Mouse (Mus musculus) bone marrow macrophage, adult 2 months (primary cell): ENCODE measurements at regions not wholly inside any gene's neighbourhood (a gene's known extent, or its start where the extent isn't known, plus 50 kb on each side); places are given as distances from the start of the nearest gene placed in this dataset.

ENCODE experiments used
- H3K27ac ChIP-seq: 2 replicates; pipeline ENCODE4 v1.5.1; 2012; ENCODE audit warnings: low read depth, low read length; ENCODE audit not compliant: insufficient read depth
- H3K4me1 ChIP-seq: 2 replicates; pipeline ENCODE4 v1.6.1; 2012; ENCODE audit warnings: low read length; ENCODE audit not compliant: control insufficient read depth, insufficient read depth
- H3K4me3 ChIP-seq: 2 replicates; pipeline ENCODE4 v1.5.1; 2012; ENCODE audit warnings: mild to moderate bottlenecking, low read length, moderate library complexity; ENCODE audit not compliant: insufficient read depth
- CTCF ChIP-seq: IDR thresholded peaks from 2 replicates; pipeline ENCODE4 v1.5.1; 2012; ENCODE audit warnings: low read depth, mild to moderate bottlenecking, low read length, moderate library complexity
- POLR2A ChIP-seq: IDR thresholded peaks from 2 replicates; pipeline ENCODE4 v1.6.1; 2012; ENCODE audit warnings: mild to moderate bottlenecking, low read depth, low read length, borderline replicate concordance

- Histone ChIP-seq H3K4me1 (no peaks in the 10 kb centered on the region), H3K4me3 (no peak overlapping the region), H3K27ac (no peak overlapping the region)
- TF ChIP-seq CTCF: no peak
- no peak for TF ChIP-seq POLR2A
Observed at GRCm38 (mm10) chr15:42329742-42330141, 2195.6 kb downstream of the 9330182O14Rik start.

- H3K4me1 ChIP-seq: no peaks in the 10 kb centered on the region
- TF ChIP-seq CTCF (no peak), POLR2A (no peak)
- no peak overlapping the region for H3K27ac ChIP-seq
- H3K4me3 ChIP-seq: no peak overlapping the region
Observed at GRCm38 (mm10) chr15:42333642-42334041, 2199.5 kb downstream of the 9330182O14Rik start.

- H3K4me1 ChIP-seq: no peaks in the 10 kb centered on the region
- TF ChIP-seq POLR2A: no peak
- no peak for TF ChIP-seq CTCF
- H3K4me3 ChIP-seq: no peak overlapping the region
- H3K27ac ChIP-seq: no peak overlapping the region
Observed at GRCm38 (mm10) chr15:42346131-42346530, 2212.0 kb downstream of the 9330182O14Rik start.

GRCm38 (mm10) chr15:42361871-42362270, 2227.7 kb downstream of the 9330182O14Rik start:
- Histone ChIP-seq H3K27ac (no peak overlapping the region), H3K4me3 (no peak overlapping the region), H3K4me1 (no peaks in the 10 kb centered on the region)
- TF ChIP-seq POLR2A (no peak), CTCF (no peak)

- no peaks in the 10 kb centered on the region for H3K4me1 ChIP-seq
- TF ChIP-seq CTCF (no peak), POLR2A (no peak)
- no peak overlapping the region for H3K4me3 ChIP-seq
- H3K27ac ChIP-seq: no peak overlapping the region
Observed at GRCm38 (mm10) chr15:42364979-42365378, 2230.8 kb downstream of the 9330182O14Rik start.

- H3K27ac ChIP-seq: no peak overlapping the region
- no peak overlapping the region for H3K4me3 ChIP-seq
- H3K4me1 ChIP-seq: no peaks in the 10 kb centered on the region
- TF ChIP-seq POLR2A (no peak), CTCF (no peak)
Observed at GRCm38 (mm10) chr15:42366796-42367195, 2232.6 kb downstream of the 9330182O14Rik start.

GRCm38 (mm10) chr15:42369603-42370002, 2235.4 kb downstream of the 9330182O14Rik start:
- TF ChIP-seq POLR2A (no peak), CTCF (no peak)
- Histone ChIP-seq H3K27ac (no peak overlapping the region), H3K4me1 (no peaks in the 10 kb centered on the region), H3K4me3 (no peak overlapping the region)

- TF ChIP-seq POLR2A: no peak
- no peak for TF ChIP-seq CTCF
- no peak overlapping the region for H3K27ac ChIP-seq
Observed at GRCm38 (mm10) chr15:42370044-42370443, 2235.9 kb downstream of the 9330182O14Rik start.

GRCm38 (mm10) chr15:42372704-42373286, 2238.6 kb downstream of the 9330182O14Rik start:
- Histone ChIP-seq H3K4me1 (no peaks in the 10 kb centered on the region), H3K4me3 (no peak overlapping the region), H3K27ac (no peak overlapping the region)
- TF ChIP-seq POLR2A (no peak), CTCF (no peak)

More at GRCm38 (mm10) chr15:42370044-42370443, 2235.9 kb downstream of the 9330182O14Rik start:
- Histone ChIP-seq H3K4me1 (no peaks in the 10 kb centered on the region), H3K4me3 (no peak overlapping the region)
